Mouse (Mus musculus): ENCODE measurements around the gene Adamts13.

Gene Adamts13

DNA sequence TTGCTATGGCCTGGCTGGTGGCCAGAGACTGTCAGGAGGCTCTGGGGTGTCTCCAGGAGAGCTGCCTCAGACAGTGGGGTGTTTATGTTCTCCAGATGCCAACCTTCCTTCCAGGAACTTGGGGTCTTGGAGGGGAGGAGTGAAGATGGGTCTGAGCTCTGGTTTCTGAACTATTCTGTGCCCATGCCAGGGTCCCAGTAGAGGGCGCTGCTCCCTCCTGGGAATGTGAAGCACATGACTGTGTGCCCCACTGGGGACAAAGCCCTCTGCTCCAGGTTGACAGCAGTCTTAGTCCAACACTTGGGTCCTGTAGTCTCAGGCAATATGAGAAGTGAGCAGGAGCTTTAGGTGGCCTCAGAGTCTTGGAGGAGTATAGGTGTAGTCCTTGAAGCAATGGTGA, 66.1 kb downstream of the Adamts13 start:
- DNase-seq, result no peak

DNA sequence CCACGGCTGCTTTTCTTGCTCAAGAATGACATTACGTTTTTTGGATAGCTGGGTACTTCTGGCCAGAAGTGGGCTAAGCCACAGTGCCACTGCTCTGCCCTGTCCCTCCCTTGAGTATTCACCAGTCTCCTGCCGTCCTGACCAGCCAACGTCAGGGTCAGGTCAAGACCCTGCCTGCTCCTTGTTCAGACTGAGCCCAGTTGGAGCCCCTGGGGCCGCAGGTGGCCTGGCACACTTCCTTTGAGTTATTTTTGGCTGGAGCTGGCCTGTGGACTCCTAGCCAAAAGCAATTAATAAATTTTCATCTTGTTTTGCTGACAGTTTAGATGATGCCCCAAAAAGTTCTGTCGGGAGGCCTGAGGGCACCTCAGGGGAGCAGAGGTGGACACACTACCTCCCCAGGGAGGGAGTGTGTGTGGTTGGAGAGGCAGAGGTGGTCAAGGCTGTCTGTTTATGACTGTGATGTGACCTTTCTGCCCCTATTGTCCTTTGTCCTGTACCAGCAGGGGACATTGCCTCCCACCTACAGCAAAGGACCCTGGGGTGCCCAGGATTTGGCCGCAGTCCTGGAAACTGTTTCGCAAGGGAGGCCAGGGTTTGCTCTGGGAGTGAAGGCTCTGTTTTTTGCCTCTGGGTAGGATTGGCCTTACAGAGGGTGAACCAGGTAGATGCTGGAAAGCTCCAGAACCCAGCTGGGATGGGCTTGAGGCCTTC, 69.1 kb downstream of the Adamts13 start:
- no peak for DNase-seq

DNA sequence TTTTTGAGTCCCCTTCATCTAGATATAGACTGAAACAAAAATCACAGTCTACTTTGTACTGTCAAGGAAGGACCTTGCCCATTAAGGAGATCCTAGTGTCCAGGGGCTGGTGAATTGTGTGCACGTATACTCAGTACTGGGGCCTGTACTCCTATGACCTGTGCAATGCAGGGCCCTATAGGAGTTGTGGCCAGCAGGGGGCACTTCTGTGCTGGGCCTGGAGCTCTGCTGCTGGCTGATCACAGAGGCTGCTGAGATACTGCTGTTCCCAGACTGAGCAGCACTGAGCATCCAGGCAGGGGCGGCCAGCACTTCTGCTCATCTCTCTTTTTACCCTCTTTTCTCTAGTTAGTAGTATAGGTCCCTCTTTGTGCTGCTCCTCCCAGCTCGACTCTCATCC, 70.2 kb downstream of the Adamts13 start:
- peak; percentile 84 for DNase-seq

DNA sequence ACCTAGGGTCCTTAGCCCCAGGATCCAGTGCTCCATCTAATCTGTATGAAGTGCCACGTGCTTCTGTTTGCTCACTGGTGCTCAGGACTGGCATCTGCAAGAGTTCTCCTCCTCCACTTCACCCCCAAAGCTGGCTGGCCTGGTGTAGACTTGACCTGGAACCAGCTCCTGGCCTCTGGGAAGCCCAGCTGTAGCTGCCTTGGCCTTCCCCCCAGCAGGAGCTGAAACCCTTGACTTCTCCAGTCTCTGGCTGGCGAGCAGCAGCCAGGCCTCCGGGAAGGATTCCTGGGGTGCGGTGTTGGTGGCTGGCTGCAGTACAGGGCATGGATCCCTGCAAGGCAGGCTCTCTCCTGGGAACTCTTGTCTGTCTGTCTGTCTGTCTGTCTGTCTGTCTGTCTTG, 71.0 kb downstream of the Adamts13 start:
- DNase-seq, result no peak

DNA sequence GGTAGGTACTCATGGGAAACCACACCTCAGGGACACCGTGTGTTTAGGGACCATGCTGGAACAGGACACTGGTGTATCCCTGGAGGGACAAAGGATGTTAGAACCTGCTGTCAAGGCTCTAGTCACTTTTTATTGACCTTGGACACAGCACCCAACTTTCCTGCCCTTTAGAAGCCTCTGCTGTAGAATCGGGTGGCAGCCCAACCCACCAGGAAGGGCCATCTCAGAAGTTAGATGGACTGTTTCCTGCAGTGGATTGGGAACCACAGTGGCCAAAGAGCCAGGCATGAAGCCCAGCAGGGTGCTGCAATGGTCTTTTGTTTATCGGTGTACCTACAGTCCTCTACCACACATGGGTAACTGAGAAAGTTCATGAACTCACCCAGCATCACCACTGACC, 71.4 kb downstream of the Adamts13 start:
- no peak for DNase-seq

DNA sequence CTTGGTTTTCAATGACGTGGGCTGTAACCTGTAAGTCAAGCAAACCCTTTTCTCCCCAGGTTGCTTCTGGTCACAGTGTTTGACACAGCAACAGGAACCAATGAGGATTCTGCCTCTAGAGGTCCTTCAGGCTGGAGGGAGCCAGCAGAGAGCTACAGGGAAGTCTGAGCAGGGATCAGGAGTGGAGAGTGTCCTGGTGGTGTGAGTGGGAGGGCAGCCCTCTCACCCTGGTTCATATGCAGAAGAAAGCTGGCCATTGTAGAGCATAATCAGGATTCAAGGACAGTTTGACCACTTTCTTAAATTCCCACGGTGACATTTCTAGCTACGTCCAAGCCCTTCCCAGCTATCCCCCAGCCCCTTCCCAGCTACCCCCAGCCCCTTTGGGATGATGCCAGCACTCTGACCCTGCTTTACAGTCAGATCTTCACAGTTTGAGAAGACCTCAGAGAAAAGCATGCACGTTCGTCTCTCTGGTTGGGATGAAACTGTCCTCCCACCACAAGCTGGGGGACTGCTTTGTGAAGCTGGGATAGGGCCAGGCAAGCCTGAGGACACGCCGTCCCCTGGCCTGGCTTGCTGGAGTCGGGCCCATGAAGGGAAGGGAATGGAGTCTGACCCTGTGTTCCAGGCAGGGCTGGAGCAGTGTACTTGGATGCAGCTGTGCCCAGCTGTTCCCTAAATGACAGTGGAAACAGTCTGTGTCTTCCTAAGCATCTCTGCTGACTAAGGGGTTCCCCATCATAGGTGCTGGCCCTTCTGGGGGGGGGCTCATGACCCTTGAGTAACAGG, 73.0 kb downstream of the Adamts13 start:
- DNase-seq, result no peak

DNA sequence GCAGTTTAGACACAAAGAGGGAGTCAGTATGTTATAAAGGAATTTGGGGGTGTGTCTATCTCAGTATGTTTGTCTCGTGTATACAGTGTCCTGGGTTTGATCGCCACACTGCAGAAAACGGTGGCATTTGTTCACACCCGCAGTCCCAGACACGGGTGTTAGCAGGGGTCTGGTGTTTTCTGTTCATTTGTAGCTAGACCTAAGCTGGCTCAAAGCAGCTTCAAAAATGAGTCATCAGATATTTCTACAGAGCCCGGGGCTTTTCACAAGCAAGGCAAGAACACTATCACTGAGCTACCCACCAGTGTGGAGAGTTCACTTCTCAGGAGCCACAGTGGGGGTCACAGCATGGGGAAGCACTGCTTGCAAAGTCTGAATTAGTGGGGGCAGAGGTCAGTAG, 76.2 kb downstream of the Adamts13 start:
- no peak for DNase-seq

DNA sequence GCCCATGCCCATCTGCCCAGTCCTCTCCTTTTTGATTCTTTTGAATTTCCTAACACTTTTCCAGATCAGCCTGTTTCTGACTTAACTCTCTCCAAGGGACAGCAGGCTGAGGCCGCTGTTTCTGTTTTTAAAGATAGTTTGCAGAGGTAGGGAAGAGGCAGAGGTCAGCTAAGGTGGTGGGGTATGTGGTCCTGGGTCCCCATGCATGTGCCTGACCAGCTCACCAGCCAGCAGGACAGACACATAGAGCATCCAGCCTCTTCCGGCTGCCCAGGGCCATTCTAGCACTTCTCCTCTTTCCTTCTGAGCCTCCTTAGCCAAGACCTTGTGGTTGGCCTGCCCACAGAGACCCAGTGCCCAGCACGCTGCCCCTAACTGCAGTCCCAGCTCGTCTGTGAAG, 85.0 kb downstream of the Adamts13 start:
- no peak for DNase-seq

DNA sequence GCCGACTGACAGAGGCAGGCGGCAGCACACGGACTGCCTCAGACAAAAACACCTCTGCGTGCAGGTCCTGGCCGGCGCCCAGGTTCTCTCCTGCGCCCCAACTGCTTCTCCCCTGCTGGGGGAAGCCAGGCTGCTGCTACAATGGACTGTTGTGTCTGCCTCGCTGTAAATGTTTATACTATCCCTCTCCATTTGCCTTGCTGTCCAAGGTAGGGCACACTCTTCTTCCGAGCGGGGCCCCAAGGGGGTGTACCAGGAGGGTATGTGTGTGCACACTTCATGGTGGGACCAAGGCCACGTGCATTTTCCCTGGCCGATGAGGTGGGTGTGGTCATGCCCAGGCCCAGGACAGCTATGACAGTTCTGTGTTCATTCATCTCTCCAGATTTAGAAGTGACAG, 85.5 kb downstream of the Adamts13 start:
- no peak for DNase-seq

DNA sequence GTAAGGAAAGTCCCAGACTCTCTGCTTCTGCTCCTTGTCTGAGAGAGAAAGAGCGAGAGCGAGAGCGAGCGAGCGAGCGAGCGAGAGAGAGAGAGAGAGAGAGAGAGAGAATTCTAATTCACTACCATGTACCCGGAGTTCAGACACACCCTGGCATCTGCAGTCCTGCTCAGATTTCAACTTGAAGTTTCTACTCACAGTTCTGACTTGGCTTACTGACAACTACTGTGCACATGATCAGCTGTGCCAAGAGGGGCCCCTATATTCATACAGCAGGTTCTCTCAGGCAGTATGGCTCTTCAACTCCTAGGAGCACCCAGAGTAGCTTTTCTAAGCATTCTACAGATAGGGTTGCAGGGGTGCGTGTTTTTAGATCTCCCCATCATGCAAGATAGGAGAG, 86.0 kb downstream of the Adamts13 start:
- no peak for DNase-seq

Data from right cerebral cortex, postnatal 25 days (tissue).